Mouse (Mus musculus) heart, postnatal 0 days (tissue): ENCODE measurements around the gene Sema4c.

ENCODE experiments used
- CTCF ChIP-seq: IDR thresholded peaks from 2 replicates; pipeline ENCODE4 v1.5.1; 2016; ENCODE audit warnings: antibody characterized with exemption, control low read depth, low read depth
- EP300 ChIP-seq: IDR thresholded peaks from 2 replicates; pipeline ENCODE4 v1.6.1; 2016; ENCODE audit warnings: antibody characterized with exemption, low read depth

DNA sequence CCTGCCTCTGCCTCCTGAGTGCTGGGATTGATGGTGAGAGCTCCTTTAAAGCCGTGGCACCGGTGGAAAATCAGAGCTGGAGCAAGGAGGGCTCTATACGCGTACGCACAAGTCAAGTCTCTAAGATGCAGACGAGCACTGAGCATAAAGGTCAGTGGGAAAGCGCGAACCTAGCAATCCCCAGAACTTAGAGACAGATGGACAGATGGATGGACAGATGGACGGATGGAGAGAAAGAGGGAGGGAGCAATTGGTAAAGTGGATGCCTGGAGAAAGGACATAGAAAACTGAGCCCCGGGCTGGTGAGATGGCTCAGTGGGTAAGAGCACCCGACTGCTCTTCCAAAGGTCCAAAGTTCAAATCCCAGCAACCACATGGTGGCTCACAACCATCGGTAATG is 17.3 kb downstream of the Sema4c start:
- TF ChIP-seq CTCF (no peak), EP300 (no peak)
